Mouse (Mus musculus): Measurements from ENCODE around the gene Ripply3. TPM values are rescaled to one million over a fixed set of nuclear protein-coding genes. Genes with fewer than 3 reads are reported as not detected.
"Not testable (repeated sequence)": the region's sequence is repeated elsewhere in the genome, so short reads cannot be mapped to it uniquely, and the experiment has no call there.

The Ripply3 gene
- polyA plus RNA-seq, 1 experiment from 2014 or later = 1.1 TPM

GRCm38 (mm10) chr16:94320223-94320622 lies 8.0 kb upstream of the Ripply3 start:
- ATAC-seq (replicated peaks) = no peak
- Histone ChIP-seq H3K27ac (no peak overlapping the region), H3K36me3 (replicated peaks) (no peaks in the 10 kb centered on the region), H3K4me3 (no peak overlapping the region), H3K4me2 (no peak overlapping the region), H3K9ac (no peak overlapping the region), H3K4me1 (no peaks in the 10 kb centered on the region), H3K9me3 (no peaks in the 10 kb centered on the region), H3K27me3 (replicated peaks) (no peaks in the 10 kb centered on the region)
- 85% methylated on average over 5 of the region's 5 CpGs for WGBS

GRCm38 (mm10) chr16:94323681-94324080 lies 4.5 kb upstream of the Ripply3 start:
- Histone ChIP-seq H3K27me3 (replicated peaks) (peaks cover 24% of the 10 kb centered on the region), H3K4me1 (peaks cover 11% of the 10 kb centered on the region), H3K9me3 (no peaks in the 10 kb centered on the region), H3K4me3 (no peak overlapping the region), H3K9ac (no peak overlapping the region), H3K27ac (no peak overlapping the region), H3K4me2 (no peak overlapping the region), H3K36me3 (replicated peaks) (no peaks in the 10 kb centered on the region)
- 86% methylated on average over 5 of the region's 5 CpGs for WGBS
- ATAC-seq (replicated peaks) = no peak

GRCm38 (mm10) chr16:94326008-94326407 lies 2.2 kb upstream of the Ripply3 start:
- WGBS = 92% methylated on average over 3 of the region's 3 CpGs
- H3K4me3 ChIP-seq = no peak overlapping the region
- no peak for ATAC-seq (replicated peaks)
- H3K4me2 ChIP-seq = no peak overlapping the region
- no peaks in the 10 kb centered on the region for H3K9me3 ChIP-seq
- H3K27ac ChIP-seq = no peak overlapping the region
- H3K36me3 ChIP-seq (replicated peaks) = no peaks in the 10 kb centered on the region
- peaks cover 35% of the 10 kb centered on the region for H3K27me3 ChIP-seq (replicated peaks)
- H3K4me1 ChIP-seq = peaks cover 23% of the 10 kb centered on the region
- H3K9ac ChIP-seq = no peak overlapping the region

GRCm38 (mm10) chr16:94328881-94329867 lies 954 bp downstream of the Ripply3 start:
- peak overlapping the region; percentile 37 for H3K4me3 ChIP-seq
- no peaks in the 10 kb centered on the region for H3K9me3 ChIP-seq
- H3K9ac ChIP-seq = 0 out of 2 replicates have a peak overlapping the region, but pooled peaks have one; percentile 17
- peaks cover 23% of the 10 kb centered on the region for H3K4me1 ChIP-seq
- H3K4me2 ChIP-seq = peak overlapping the region; percentile 57
- no peak overlapping the region for H3K27ac ChIP-seq
- H3K36me3 ChIP-seq (replicated peaks) = no peaks in the 10 kb centered on the region
- ATAC-seq (replicated peaks) = peak; percentile 37; the same call in 1 of the 2 replicates
- WGBS = 7% methylated on average over 25 of the region's 25 CpGs
- peaks cover 35% of the 10 kb centered on the region for H3K27me3 ChIP-seq (replicated peaks)

GRCm38 (mm10) chr16:94330429-94330828 lies 2.2 kb downstream of the Ripply3 start:
- H3K27ac ChIP-seq = no peak overlapping the region
- no peak for ATAC-seq (replicated peaks)
- H3K9ac ChIP-seq = no peak overlapping the region
- no peak overlapping the region for H3K4me2 ChIP-seq
- no peaks in the 10 kb centered on the region for H3K36me3 ChIP-seq (replicated peaks)
- peaks cover 35% of the 10 kb centered on the region for H3K27me3 ChIP-seq (replicated peaks)
- 42% methylated on average over 5 of the region's 5 CpGs for WGBS
- H3K9me3 ChIP-seq = no peaks in the 10 kb centered on the region
- peaks cover 23% of the 10 kb centered on the region for H3K4me1 ChIP-seq
- H3K4me3 ChIP-seq = no peak overlapping the region

GRCm38 (mm10) chr16:94331233-94331885 lies 3.1 kb downstream of the Ripply3 start:
- Histone ChIP-seq H3K27me3 (replicated peaks) (peaks cover 33% of the 10 kb centered on the region), H3K9ac (no peak overlapping the region), H3K36me3 (replicated peaks) (no peaks in the 10 kb centered on the region), H3K27ac (no peak overlapping the region), H3K4me2 (no peak overlapping the region), H3K4me3 (no peak overlapping the region), H3K9me3 (no peaks in the 10 kb centered on the region), H3K4me1 (peaks cover 23% of the 10 kb centered on the region)
- ATAC-seq (replicated peaks) = no peak
- WGBS = 81% methylated on average over 9 of the region's 9 CpGs

GRCm38 (mm10) chr16:94331886-94332252 lies 3.6 kb downstream of the Ripply3 start:
- no peak overlapping the region for H3K4me2 ChIP-seq
- H3K4me1 ChIP-seq = peaks cover 23% of the 10 kb centered on the region
- H3K9me3 ChIP-seq = no peaks in the 10 kb centered on the region
- WGBS = 65% methylated on average over 5 of the region's 5 CpGs
- peaks cover 30% of the 10 kb centered on the region for H3K27me3 ChIP-seq (replicated peaks)
- no peak overlapping the region for H3K4me3 ChIP-seq
- no peak for ATAC-seq (replicated peaks)
- H3K36me3 ChIP-seq (replicated peaks) = no peaks in the 10 kb centered on the region
- no peak overlapping the region for H3K27ac ChIP-seq
- H3K9ac ChIP-seq = no peak overlapping the region

GRCm38 (mm10) chr16:94335656-94336055 lies 7.4 kb downstream of the Ripply3 start:
- no peaks in the 10 kb centered on the region for H3K9me3 ChIP-seq
- ATAC-seq (replicated peaks) = no peak
- no peaks in the 10 kb centered on the region for H3K36me3 ChIP-seq (replicated peaks)
- H3K27ac ChIP-seq = no peak overlapping the region
- H3K9ac ChIP-seq = no peak overlapping the region
- 54% methylated on average over 5 of the region's 5 CpGs for WGBS
- H3K4me3 ChIP-seq = no peak overlapping the region
- H3K4me1 ChIP-seq = no peaks in the 10 kb centered on the region
- H3K4me2 ChIP-seq = no peak overlapping the region
- no peaks in the 10 kb centered on the region for H3K27me3 ChIP-seq (replicated peaks)

GRCm38 (mm10) chr16:94339164-94340160 lies 11.2 kb downstream of the Ripply3 start:
- WGBS = 93% methylated on average over 22 of the region's 22 CpGs
- H3K4me1 ChIP-seq; H3K27ac ChIP-seq; H3K27me3 ChIP-seq (replicated peaks); ATAC-seq (replicated peaks); H3K4me2 ChIP-seq; H3K9me3 ChIP-seq; H3K4me3 ChIP-seq; H3K36me3 ChIP-seq (replicated peaks); H3K9ac ChIP-seq: not testable (repeated sequence)

GRCm38 (mm10) chr16:94345733-94346132 lies 17.5 kb downstream of the Ripply3 start:
- no peak for ATAC-seq (replicated peaks)
- H3K4me2 ChIP-seq = no peak overlapping the region
- peaks cover 6% of the 10 kb centered on the region; the same call in 1 of the 2 replicates for H3K4me1 ChIP-seq
- H3K27me3 ChIP-seq (replicated peaks) = no peaks in the 10 kb centered on the region
- 86% methylated on average over 1 of the region's 1 CpGs for WGBS
- no peak overlapping the region for H3K9ac ChIP-seq
- no peaks in the 10 kb centered on the region for H3K36me3 ChIP-seq (replicated peaks)
- no peak overlapping the region for H3K4me3 ChIP-seq
- no peak overlapping the region for H3K27ac ChIP-seq
- no peaks in the 10 kb centered on the region for H3K9me3 ChIP-seq

- Histone ChIP-seq H3K9me3 (no peaks in the 10 kb centered on the region), H3K4me1 (peaks cover 6% of the 10 kb centered on the region; the same call in 1 of the 2 replicates), H3K36me3 (replicated peaks) (no peaks in the 10 kb centered on the region), H3K4me3 (no peak overlapping the region), H3K9ac (no peak overlapping the region), H3K4me2 (no peak overlapping the region), H3K27ac (no peak overlapping the region), H3K27me3 (replicated peaks) (no peaks in the 10 kb centered on the region)
- ATAC-seq (replicated peaks) = no peak
- 80% methylated on average over 7 of the region's 7 CpGs for WGBS
These were observed 19.0 kb downstream of the Ripply3 start for GRCm38 (mm10) chr16:94347080-94347731.
